Mouse (Mus musculus): ENCODE measurements around the gene Cyp21a1. TPM values are rescaled to one million over a fixed set of nuclear protein-coding genes. Genes with fewer than 3 reads are reported as not detected.
"Not testable (repeated sequence)": the region's sequence is repeated elsewhere in the genome, so short reads cannot be mapped to it uniquely, and the experiment has no call there.

Cyp21a1 gene
- polyA plus RNA-seq, 1 experiment from 2014 or later = not detected

GRCm38 (mm10) chr17:34797211-34797995, 7.0 kb downstream of the Cyp21a1 start:
- not testable (repeated sequence) for H3K9me3 ChIP-seq (ENCODE audit: control insufficient read depth, low read length); H3K27me3 ChIP-seq (ENCODE audit: control insufficient read depth, insufficient read depth, low read length); H3K27ac ChIP-seq; ATAC-seq (ENCODE audit: low FRiP score); H3K4me1 ChIP-seq (replicated peaks; ENCODE audit: control insufficient read depth, insufficient read depth, low read length); H3K4me3 ChIP-seq (replicated peaks; ENCODE audit: low read length); H3K4me2 ChIP-seq (replicated peaks); DNase-seq (ENCODE audit: low spot score); H3K36me3 ChIP-seq (replicated peaks; ENCODE audit: control insufficient read depth, insufficient read depth); H3K9ac ChIP-seq
- 85% methylated on average over 10 of the region's 10 CpGs for WGBS

- no peak for ATAC-seq (ENCODE audit: low FRiP score)
- Histone ChIP-seq H3K4me1 (replicated peaks; ENCODE audit: control insufficient read depth, insufficient read depth, low read length) (no peaks in the 10 kb centered on the region), H3K36me3 (replicated peaks; ENCODE audit: control insufficient read depth, insufficient read depth) (no peaks in the 10 kb centered on the region), H3K9me3 (ENCODE audit: control insufficient read depth, low read length) (peaks cover 4% of the 10 kb centered on the region; the same call in 1 of the 2 replicates), H3K27me3 (ENCODE audit: control insufficient read depth, insufficient read depth, low read length) (no peaks in the 10 kb centered on the region), H3K9ac (no peak overlapping the region), H3K27ac (no peak overlapping the region), H3K4me2 (replicated peaks) (no peak overlapping the region), H3K4me3 (replicated peaks; ENCODE audit: low read length) (no peak overlapping the region)
- WGBS = 85% methylated on average over 8 of the region's 8 CpGs
- DNase-seq (ENCODE audit: low spot score) = no peak
Observed at GRCm38 (mm10) chr17:34796311-34797140, 7.8 kb downstream of the Cyp21a1 start.

GRCm38 (mm10) chr17:34795633-34796032, 8.7 kb downstream of the Cyp21a1 start:
- H3K36me3 ChIP-seq (replicated peaks; ENCODE audit: control insufficient read depth, insufficient read depth) = no peaks in the 10 kb centered on the region
- no peaks in the 10 kb centered on the region for H3K27me3 ChIP-seq (ENCODE audit: control insufficient read depth, insufficient read depth, low read length)
- no peak overlapping the region for H3K27ac ChIP-seq
- no peak for ATAC-seq (ENCODE audit: low FRiP score)
- no peak overlapping the region for H3K4me3 ChIP-seq (replicated peaks; ENCODE audit: low read length)
- H3K9me3 ChIP-seq (ENCODE audit: control insufficient read depth, low read length) = peaks cover 4% of the 10 kb centered on the region; the same call in 1 of the 2 replicates
- no peaks in the 10 kb centered on the region for H3K4me1 ChIP-seq (replicated peaks; ENCODE audit: control insufficient read depth, insufficient read depth, low read length)
- 70% methylated on average over 9 of the region's 9 CpGs for WGBS
- DNase-seq (ENCODE audit: low spot score) = no peak
- no peak overlapping the region for H3K9ac ChIP-seq
- no peak overlapping the region for H3K4me2 ChIP-seq (replicated peaks)

DNA sequence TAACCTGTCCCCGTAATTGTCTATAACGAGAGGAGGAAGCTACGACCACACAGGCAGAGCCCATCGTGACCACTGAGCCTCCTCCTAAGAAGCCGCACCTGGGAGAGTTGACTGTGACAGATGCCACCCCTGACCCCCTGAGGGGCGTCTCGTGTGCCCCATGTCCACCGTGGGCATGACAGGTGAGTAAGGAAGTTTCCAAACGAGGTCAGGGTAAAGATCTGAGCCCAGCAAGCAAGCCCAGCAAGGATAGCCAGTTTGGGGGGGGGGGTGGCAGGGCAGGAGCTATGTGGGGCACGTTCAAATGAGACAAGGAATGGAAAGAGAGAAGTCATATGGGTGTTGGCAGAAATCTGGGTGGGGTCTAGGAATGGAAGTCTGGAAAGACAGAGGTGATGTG, 9.3 kb downstream of the Cyp21a1 start:
- Histone ChIP-seq H3K4me1 (replicated peaks; ENCODE audit: control insufficient read depth, insufficient read depth, low read length) (no peaks in the 10 kb centered on the region), H3K36me3 (replicated peaks; ENCODE audit: control insufficient read depth, insufficient read depth) (no peaks in the 10 kb centered on the region), H3K9me3 (ENCODE audit: control insufficient read depth, low read length) (peaks cover 4% of the 10 kb centered on the region; the same call in 1 of the 2 replicates), H3K27me3 (ENCODE audit: control insufficient read depth, insufficient read depth, low read length) (no peaks in the 10 kb centered on the region), H3K27ac (no peak overlapping the region), H3K4me3 (replicated peaks; ENCODE audit: low read length) (no peak overlapping the region), H3K9ac (no peak overlapping the region), H3K4me2 (replicated peaks) (no peak overlapping the region)
- DNase-seq (ENCODE audit: low spot score) (no peak), ATAC-seq (ENCODE audit: low FRiP score) (no peak)
- WGBS = 82% methylated on average over 10 of the region's 10 CpGs

- Histone ChIP-seq H3K4me2 (replicated peaks) (no peak overlapping the region), H3K27me3 (ENCODE audit: control insufficient read depth, insufficient read depth, low read length) (no peaks in the 10 kb centered on the region), H3K9me3 (ENCODE audit: control insufficient read depth, low read length) (0 out of 2 replicates have a peak, but pooled peaks cover 6% of the 10 kb centered on the region), H3K27ac (no peak overlapping the region), H3K36me3 (replicated peaks; ENCODE audit: control insufficient read depth, insufficient read depth) (no peaks in the 10 kb centered on the region), H3K4me3 (replicated peaks; ENCODE audit: low read length) (no peak overlapping the region), H3K9ac (no peak overlapping the region), H3K4me1 (replicated peaks; ENCODE audit: control insufficient read depth, insufficient read depth, low read length) (no peaks in the 10 kb centered on the region)
- ATAC-seq (ENCODE audit: low FRiP score) (no peak), DNase-seq (ENCODE audit: low spot score) (no peak)
- 81% methylated on average over 9 of the region's 9 CpGs for WGBS
Observed at GRCm38 (mm10) chr17:34777680-34778325, 26.6 kb downstream of the Cyp21a1 start.

GRCm38 (mm10) chr17:34761471-34761870, 42.9 kb downstream of the Cyp21a1 start:
- no peak overlapping the region for H3K9ac ChIP-seq
- no peak overlapping the region for H3K4me3 ChIP-seq (replicated peaks; ENCODE audit: low read length)
- 84% methylated on average over 3 of the region's 3 CpGs for WGBS
- H3K4me1 ChIP-seq (replicated peaks; ENCODE audit: control insufficient read depth, insufficient read depth, low read length) = no peaks in the 10 kb centered on the region
- H3K27ac ChIP-seq = no peak overlapping the region
- ATAC-seq (ENCODE audit: low FRiP score) = no peak
- no peak overlapping the region for H3K4me2 ChIP-seq (replicated peaks)
- H3K9me3 ChIP-seq (ENCODE audit: control insufficient read depth, low read length) = no peaks in the 10 kb centered on the region
- H3K27me3 ChIP-seq (ENCODE audit: control insufficient read depth, insufficient read depth, low read length) = no peaks in the 10 kb centered on the region
- no peaks in the 10 kb centered on the region for H3K36me3 ChIP-seq (replicated peaks; ENCODE audit: control insufficient read depth, insufficient read depth)
- no peak for DNase-seq (ENCODE audit: low spot score)

Small RNA genes lying within 50 kb of the gene (microRNA-seq; reads per million reads assigned to microRNA genes)
- gene Gm27471 = not detected
- not detected for gene Mir6970
- 2.9 reads per million, percentile 11 among the genes with 10 or more reads in this experiment for gene Mir6971

Other genes starting within 250 kb of the Cyp21a1 start
- gene Notch4, start 240.3 kb downstream of the Cyp21a1 start, polyA plus RNA-seq (2014; fragmentation: Nextera tagmentation; extraction: Ambion mirVana) = 11.1 and 12.1 TPM in 2 replicates
- gene Gpsm3, start 214.8 kb downstream of the Cyp21a1 start, polyA plus RNA-seq (2014; fragmentation: Nextera tagmentation; extraction: Ambion mirVana) = 4.2 and 4.7 TPM in 2 replicates
- 7.1 and 10.5 TPM in 2 replicates for gene Pbx2, start 213.3 kb downstream of the Cyp21a1 start, polyA plus RNA-seq (2014; fragmentation: Nextera tagmentation; extraction: Ambion mirVana)
- 1.1 and 1.4 TPM in 2 replicates for gene Ager, start 206.7 kb downstream of the Cyp21a1 start, polyA plus RNA-seq (2014; fragmentation: Nextera tagmentation; extraction: Ambion mirVana)
- 196 and 211 TPM in 2 replicates for gene Rnf5, start 200.9 kb downstream of the Cyp21a1 start, polyA plus RNA-seq (2014; fragmentation: Nextera tagmentation; extraction: Ambion mirVana)
- 123 and 126 TPM in 2 replicates for gene Agpat1, start 200.3 kb downstream of the Cyp21a1 start, polyA plus RNA-seq (2014; fragmentation: Nextera tagmentation; extraction: Ambion mirVana)
- 8.8 and 11.4 TPM in 2 replicates for gene Egfl8, start 188.6 kb downstream of the Cyp21a1 start, polyA plus RNA-seq (2014; fragmentation: Nextera tagmentation; extraction: Ambion mirVana)
- gene Ppt2, start 176.1 kb downstream of the Cyp21a1 start, polyA plus RNA-seq (2014; fragmentation: Nextera tagmentation; extraction: Ambion mirVana) = 22.2 and 25.4 TPM in 2 replicates
- gene Prrt1, start 175.0 kb downstream of the Cyp21a1 start, polyA plus RNA-seq (2014; fragmentation: Nextera tagmentation; extraction: Ambion mirVana) = 7.3 and 8.6 TPM in 2 replicates
- gene Fkbpl, start 159.8 kb downstream of the Cyp21a1 start, polyA plus RNA-seq (2014; fragmentation: Nextera tagmentation; extraction: Ambion mirVana) = 11.7 and 12.9 TPM in 2 replicates
- 84.7 and 87.6 TPM in 2 replicates for gene Atf6b, start 157.4 kb downstream of the Cyp21a1 start, polyA plus RNA-seq (2014; fragmentation: Nextera tagmentation; extraction: Ambion mirVana)
- gene Tnxb, start 134.0 kb downstream of the Cyp21a1 start, polyA plus RNA-seq (2014; fragmentation: Nextera tagmentation; extraction: Ambion mirVana) = 0.24 and 0.43 TPM in 2 replicates
- 0.22 TPM in 1 of 2 replicates, not detected in the other for gene C4b, start 60.7 kb downstream of the Cyp21a1 start, polyA plus RNA-seq (2014; fragmentation: Nextera tagmentation; extraction: Ambion mirVana)
- gene Stk19, start 32.4 kb upstream of the Cyp21a1 start, polyA plus RNA-seq (2014; fragmentation: Nextera tagmentation; extraction: Ambion mirVana) = 25.9 and 28.8 TPM in 2 replicates
- 54.4 and 61.9 TPM in 2 replicates for gene Dxo, start 32.5 kb upstream of the Cyp21a1 start, polyA plus RNA-seq (2014; fragmentation: Nextera tagmentation; extraction: Ambion mirVana)
- gene Skiv2l, start 45.6 kb upstream of the Cyp21a1 start, polyA plus RNA-seq (2014; fragmentation: Nextera tagmentation; extraction: Ambion mirVana) = 49.6 and 51.2 TPM in 2 replicates
- 73.7 and 74.0 TPM in 2 replicates for gene Nelfe, start 45.8 kb upstream of the Cyp21a1 start, polyA plus RNA-seq (2014; fragmentation: Nextera tagmentation; extraction: Ambion mirVana)
- 2.2 and 2.3 TPM in 2 replicates for gene Cfb, start 58.0 kb upstream of the Cyp21a1 start, polyA plus RNA-seq (2014; fragmentation: Nextera tagmentation; extraction: Ambion mirVana)
- gene Zbtb12, start 74.9 kb upstream of the Cyp21a1 start, polyA plus RNA-seq (2014; fragmentation: Nextera tagmentation; extraction: Ambion mirVana) = 3.0 and 3.3 TPM in 2 replicates
- not detected in 2 replicates for gene Gm20547, start 77.5 kb upstream of the Cyp21a1 start, polyA plus RNA-seq (2014; fragmentation: Nextera tagmentation; extraction: Ambion mirVana)
- 1.2 and 1.8 TPM in 2 replicates for gene C2, start 93.7 kb upstream of the Cyp21a1 start, polyA plus RNA-seq (2014; fragmentation: Nextera tagmentation; extraction: Ambion mirVana)
- gene Ehmt2, start 93.9 kb upstream of the Cyp21a1 start, polyA plus RNA-seq (2014; fragmentation: Nextera tagmentation; extraction: Ambion mirVana) = 72.6 and 82.1 TPM in 2 replicates
- 0.11 and 0.12 TPM in 2 replicates for gene Slc44a4, start 109.9 kb upstream of the Cyp21a1 start, polyA plus RNA-seq (2014; fragmentation: Nextera tagmentation; extraction: Ambion mirVana)
- gene Neu1, start 126.7 kb upstream of the Cyp21a1 start, polyA plus RNA-seq (2014; fragmentation: Nextera tagmentation; extraction: Ambion mirVana) = 26.9 and 27.2 TPM in 2 replicates
- gene Hspa1b, start 154.7 kb upstream of the Cyp21a1 start, polyA plus RNA-seq (2014; fragmentation: Nextera tagmentation; extraction: Ambion mirVana) = 0.34 and 0.56 TPM in 2 replicates
- gene Gm20481, start 165.4 kb upstream of the Cyp21a1 start, polyA plus RNA-seq (2014; fragmentation: Nextera tagmentation; extraction: Ambion mirVana) = not detected in 2 replicates
- 7.5 and 11.6 TPM in 2 replicates for gene Hspa1a, start 167.6 kb upstream of the Cyp21a1 start, polyA plus RNA-seq (2014; fragmentation: Nextera tagmentation; extraction: Ambion mirVana)
- gene Hspa1l, start 168.1 kb upstream of the Cyp21a1 start, polyA plus RNA-seq (2014; fragmentation: Nextera tagmentation; extraction: Ambion mirVana) = 1.9 TPM in 2 replicates
- gene Lsm2, start 177.3 kb upstream of the Cyp21a1 start, polyA plus RNA-seq (2014; fragmentation: Nextera tagmentation; extraction: Ambion mirVana) = 92.9 and 97.8 TPM in 2 replicates
- 51.0 and 51.6 TPM in 2 replicates for gene Vars, start 196.4 kb upstream of the Cyp21a1 start, polyA plus RNA-seq (2014; fragmentation: Nextera tagmentation; extraction: Ambion mirVana)
- 0.13 and 0.16 TPM in 2 replicates for gene Vwa7, start 212.0 kb upstream of the Cyp21a1 start, polyA plus RNA-seq (2014; fragmentation: Nextera tagmentation; extraction: Ambion mirVana)
- 1.4 and 1.7 TPM in 2 replicates for gene Sapcd1, start 223.5 kb upstream of the Cyp21a1 start, polyA plus RNA-seq (2014; fragmentation: Nextera tagmentation; extraction: Ambion mirVana)
- gene Msh5, start 242.2 kb upstream of the Cyp21a1 start, polyA plus RNA-seq (2014; fragmentation: Nextera tagmentation; extraction: Ambion mirVana) = 1.5 and 2.4 TPM in 2 replicates
- 23.8 and 24.7 TPM in 2 replicates for gene Clic1, start 245.4 kb upstream of the Cyp21a1 start, polyA plus RNA-seq (2014; fragmentation: Nextera tagmentation; extraction: Ambion mirVana)

All from hindbrain, embryonic 14.5 days (tissue).